Mouse (Mus musculus): ENCODE results near the gene Olfr474. TPM values are rescaled to one million over a fixed set of nuclear protein-coding genes. Genes with fewer than 3 reads are reported as not detected.
"Not testable (repeated sequence)": the region's sequence is repeated elsewhere in the genome, so short reads cannot be mapped to it uniquely, and the experiment has no call there.

The Olfr474 gene
- not detected in 2 replicates for polyA plus RNA-seq (2015; fragmentation: Nextera tagmentation; extraction: Ambion mirVana)

GRCm38 (mm10) chr7:107954343-107954742 lies at the start of gene Olfr474:
Gene Olfr474, plus strand, starts transcription at chr7:107954643.
- WGBS, result 82% methylated on average over 1 of the region's 1 CpGs
- H3K27ac ChIP-seq (replicated peaks), result no peak within 1 kb of the TSS
- no peaks in the 10 kb centered on the region for H3K9me3 ChIP-seq
- H3K4me2 ChIP-seq, result no peak within 1 kb of the TSS
- no peak within 1 kb of the TSS for H3K4me3 ChIP-seq
- no peaks in the 10 kb centered on the region for H3K27me3 ChIP-seq
- no peaks in the 10 kb centered on the region for H3K4me1 ChIP-seq (replicated peaks)
- H3K36me3 ChIP-seq, result no peaks in the 10 kb centered on the region
- H3K9ac ChIP-seq, result no peak within 1 kb of the TSS
- no peak for ATAC-seq (ENCODE audit: low read depth)

- 97% methylated on average over 1 of the region's 1 CpGs for WGBS
- ATAC-seq (ENCODE audit: low read depth), result no peak
- Histone ChIP-seq H3K4me2 (no peak within 1 kb of the TSS), H3K27ac (replicated peaks) (no peak within 1 kb of the TSS), H3K4me1 (replicated peaks) (no peaks in the 10 kb centered on the region), H3K27me3 (no peaks in the 10 kb centered on the region), H3K36me3 (no peaks in the 10 kb centered on the region), H3K4me3 (no peak within 1 kb of the TSS), H3K9me3 (no peaks in the 10 kb centered on the region; the same call in 1 of the 2 replicates), H3K9ac (no peak within 1 kb of the TSS)
Measured at GRCm38 (mm10) chr7:107930146-107930545, 24.3 kb upstream of the Olfr474 start, which contains the start of gene Olfr473. Gene Olfr473, plus strand, starts transcription at chr7:107930446.

GRCm38 (mm10) chr7:107952539-107952938 lies 1.9 kb upstream of the Olfr474 start:
- H3K9me3 ChIP-seq; H3K27me3 ChIP-seq; H3K4me2 ChIP-seq; H3K36me3 ChIP-seq; ATAC-seq (ENCODE audit: low read depth); H3K4me1 ChIP-seq (replicated peaks); H3K4me3 ChIP-seq; H3K9ac ChIP-seq; H3K27ac ChIP-seq (replicated peaks): not testable (repeated sequence)
- 96% methylated on average over 12 of the region's 12 CpGs for WGBS

GRCm38 (mm10) chr7:107964503-107964902 lies 10.1 kb downstream of the Olfr474 start, which contains the start of gene Olfr476:
Gene Olfr476, plus strand, starts transcription at chr7:107964803.
- ATAC-seq (ENCODE audit: low read depth), result no peak
- H3K9me3 ChIP-seq, result no peaks in the 10 kb centered on the region
- H3K27me3 ChIP-seq, result no peaks in the 10 kb centered on the region
- whole genome bisulfite sequencing, result 71% methylated on average over 1 of the region's 1 CpGs
- no peak within 1 kb of the TSS for H3K9ac ChIP-seq
- no peak within 1 kb of the TSS for H3K4me2 ChIP-seq
- no peak within 1 kb of the TSS for H3K4me3 ChIP-seq
- no peak within 1 kb of the TSS for H3K27ac ChIP-seq (replicated peaks)
- no peaks in the 10 kb centered on the region for H3K36me3 ChIP-seq
- H3K4me1 ChIP-seq (replicated peaks), result no peaks in the 10 kb centered on the region

GRCm38 (mm10) chr7:107986393-107986792 lies 31.9 kb downstream of the Olfr474 start, which contains the start of gene Olfr477:
Gene Olfr477, plus strand, starts transcription at chr7:107986693.
- Histone ChIP-seq H3K9me3 (no peaks in the 10 kb centered on the region), H3K4me1 (replicated peaks) (no peaks in the 10 kb centered on the region), H3K36me3 (no peaks in the 10 kb centered on the region), H3K27ac (replicated peaks) (no peak within 1 kb of the TSS), H3K4me2 (no peak within 1 kb of the TSS), H3K4me3 (no peak within 1 kb of the TSS), H3K27me3 (no peaks in the 10 kb centered on the region), H3K9ac (no peak within 1 kb of the TSS)
- no peak for ATAC-seq (ENCODE audit: low read depth)
- 77% methylated on average over 2 of the region's 2 CpGs for WGBS

Other genes with a start within 250 kb of the Olfr474 start
- gene Cyb5r2, start 196.6 kb upstream of the Olfr474 start, polyA plus RNA-seq (2015; fragmentation: Nextera tagmentation; extraction: Ambion mirVana), result 0.07 TPM in 1 of 2 replicates, not detected in the other
- not detected in 2 replicates for gene Ovch2, start 153.4 kb upstream of the Olfr474 start, polyA plus RNA-seq (2015; fragmentation: Nextera tagmentation; extraction: Ambion mirVana)
- gene Olfr467, start 142.4 kb upstream of the Olfr474 start, polyA plus RNA-seq (2015; fragmentation: Nextera tagmentation; extraction: Ambion mirVana), result not detected in 2 replicates
- not detected in 2 replicates for gene Olfr469, start 129.1 kb upstream of the Olfr474 start, polyA plus RNA-seq (2015; fragmentation: Nextera tagmentation; extraction: Ambion mirVana)
- gene Olfr470, start 107.2 kb upstream of the Olfr474 start, polyA plus RNA-seq (2015; fragmentation: Nextera tagmentation; extraction: Ambion mirVana), result not detected in 2 replicates
- gene Olfr472, start 56.7 kb upstream of the Olfr474 start, polyA plus RNA-seq (2015; fragmentation: Nextera tagmentation; extraction: Ambion mirVana), result not detected in 2 replicates
- gene Olfr473, start 24.2 kb upstream of the Olfr474 start, polyA plus RNA-seq (2015; fragmentation: Nextera tagmentation; extraction: Ambion mirVana), result not detected in 2 replicates
- not detected in 2 replicates for gene Olfr476, start 10.2 kb downstream of the Olfr474 start, polyA plus RNA-seq (2015; fragmentation: Nextera tagmentation; extraction: Ambion mirVana)
- gene Olfr477, start 32.0 kb downstream of the Olfr474 start, polyA plus RNA-seq (2015; fragmentation: Nextera tagmentation; extraction: Ambion mirVana), result not detected in 2 replicates
- gene Olfr478, start 79.3 kb downstream of the Olfr474 start, polyA plus RNA-seq (2015; fragmentation: Nextera tagmentation; extraction: Ambion mirVana), result not detected in 2 replicates
- gene Olfr479, start 96.0 kb downstream of the Olfr474 start, polyA plus RNA-seq (2015; fragmentation: Nextera tagmentation; extraction: Ambion mirVana), result not detected in 2 replicates
- gene Olfr480, start 112.7 kb downstream of the Olfr474 start, polyA plus RNA-seq (2015; fragmentation: Nextera tagmentation; extraction: Ambion mirVana), result not detected in 2 replicates
- gene Olfr481, start 125.2 kb downstream of the Olfr474 start, polyA plus RNA-seq (2015; fragmentation: Nextera tagmentation; extraction: Ambion mirVana), result not detected in 2 replicates
- not detected in 2 replicates for gene Olfr482, start 142.9 kb downstream of the Olfr474 start, polyA plus RNA-seq (2015; fragmentation: Nextera tagmentation; extraction: Ambion mirVana)
- gene Olfr483, start 146.2 kb downstream of the Olfr474 start, polyA plus RNA-seq (2015; fragmentation: Nextera tagmentation; extraction: Ambion mirVana), result not detected in 2 replicates
- not detected in 2 replicates for gene Olfr484, start 172.8 kb downstream of the Olfr474 start, polyA plus RNA-seq (2015; fragmentation: Nextera tagmentation; extraction: Ambion mirVana)
- not detected in 2 replicates for gene Olfr485, start 205.2 kb downstream of the Olfr474 start, polyA plus RNA-seq (2015; fragmentation: Nextera tagmentation; extraction: Ambion mirVana)
- gene Olfr486, start 218.1 kb downstream of the Olfr474 start, polyA plus RNA-seq (2015; fragmentation: Nextera tagmentation; extraction: Ambion mirVana), result not detected in 2 replicates